Mouse (Mus musculus) G1E (cell line): ENCODE results near the gene Lrrn4cl. TPM values are rescaled to one million over a fixed set of nuclear protein-coding genes. Genes with fewer than 3 reads are reported as not detected.
A peak's percentile ranks its signal among the peaks of the same experiment; 100 is the strongest.

Source experiments
- ATAC-seq: 2 replicates; pipeline ENCODE4 v1.8.0; 2016; ENCODE audit warnings: mild to moderate bottlenecking; ENCODE audit not compliant: insufficient number of reproducible peaks, poor library complexity, low FRiP score, severe bottlenecking; ENCODE audit errors: extremely low read depth
- DNase-seq: peaks from one replicate; pipeline ENCODE4 v3.0.0; 2012; ENCODE audit warnings: low spot score
- H3K27me3 ChIP-seq: 2 replicates; pipeline ENCODE4 v1.6.1; 2012; ENCODE audit warnings: mild to moderate bottlenecking, low read length, inconsistent platforms; ENCODE audit not compliant: insufficient read depth
- H3K36me3 ChIP-seq: replicated peaks from 2 replicates; pipeline ENCODE3; 2012; ENCODE audit warnings: mild to moderate bottlenecking, inconsistent platforms
- H3K4me1 ChIP-seq: 2 replicates; pipeline ENCODE4 v1.6.1; 2012; ENCODE audit warnings: low read depth, low read length, inconsistent platforms, mixed read lengths; ENCODE audit not compliant: insufficient read depth
- H3K4me3 ChIP-seq: 2 replicates; pipeline ENCODE4 v1.5.1; 2012; ENCODE audit warnings: low read depth, mild to moderate bottlenecking, inconsistent platforms, low read length, moderate library complexity, mixed read lengths
- H3K9me3 ChIP-seq: replicated peaks from 2 replicates; pipeline ENCODE4 v1.6.1; 2012; ENCODE audit warnings: inconsistent platforms
- CTCF ChIP-seq: IDR thresholded peaks from 2 replicates; pipeline ENCODE4 v1.5.1; 2012; ENCODE audit warnings: low read depth, low read length, inconsistent platforms, mixed read lengths
- GATA1 ChIP-seq: IDR thresholded peaks from 2 replicates; pipeline ENCODE4 v1.6.1; 2012; ENCODE audit warnings: borderline replicate concordance, low read length, inconsistent platforms, mixed read lengths
- GATA2 ChIP-seq: IDR thresholded peaks from 2 replicates; pipeline ENCODE4 v1.6.1; 2012; ENCODE audit warnings: low read depth, low read length, inconsistent platforms, borderline replicate concordance
- POLR2AphosphoS5 ChIP-seq: IDR thresholded peaks from 2 replicates; pipeline ENCODE4 v1.6.1; 2012; ENCODE audit warnings: low read depth, low read length, inconsistent platforms; ENCODE audit not compliant: insufficient replicate concordance
- TAL1 ChIP-seq: conservative IDR thresholded peaks from 2 replicates; pipeline ENCODE4 v1.6.1; 2012; ENCODE audit warnings: low read depth, low read length, inconsistent platforms, mixed read lengths
- polyA plus RNA-seq: library from polyadenylated mRNA; stranded (reverse); fragments of >175 nt; gene quantifications from 2 replicates; pipeline ENCODE4 v1.2.3, GENCODE M21; 2012
- total RNA-seq, 2 experiments: library from RNA; stranded (forward) in 1 of 2; stranded (reverse) in 1 of 2; fragments of 200-1000 nt in 1 of 2; fragments of >200 nt in 1 of 2; fragmentation: Nextera tagmentation in 1 of 2; gene quantifications; 2 replicates each; pipeline ENCODE4 v1.2.3; 2014 to 2017

Lrrn4cl gene
- total and polyA plus RNA-seq, 3 experiments, result 0.16 TPM; not detected in 2

DNA sequence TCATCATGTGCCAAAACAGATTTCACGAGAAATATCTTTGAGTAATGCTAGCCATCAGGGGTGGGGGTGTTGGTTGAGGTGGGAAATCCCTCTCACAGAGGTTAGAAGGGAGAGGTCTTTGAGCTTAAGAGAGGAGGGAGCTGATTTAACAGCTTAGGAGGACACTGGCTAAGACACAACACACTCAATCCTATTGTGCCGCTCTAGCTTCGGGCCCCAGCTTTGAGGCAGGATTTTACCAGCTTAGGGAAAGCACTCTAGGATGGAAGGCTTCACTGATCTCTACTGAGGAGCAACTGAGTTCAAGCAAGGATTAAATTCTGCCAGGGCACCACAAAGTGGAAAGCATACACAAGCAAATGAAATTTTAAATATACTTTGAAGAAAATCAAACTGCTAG, 33.6 kb upstream of the Lrrn4cl start:
- DNase-seq (no peak), ATAC-seq (no peak)
- H3K4me1 ChIP-seq, result peaks cover 33% of the 10 kb centered on the region
- H3K36me3 ChIP-seq, result peaks cover 57% of the 10 kb centered on the region
- TF ChIP-seq GATA1 (no peak), GATA2 (no peak), TAL1 (no peak), POLR2AphosphoS5 (no peak), CTCF (no peak)
- no peaks in the 10 kb centered on the region for H3K27me3 ChIP-seq
- H3K4me3 ChIP-seq, result peak overlapping the region; percentile 4; the same call in 1 of the 2 replicates
- H3K9me3 ChIP-seq, result no peaks in the 10 kb centered on the region

DNA sequence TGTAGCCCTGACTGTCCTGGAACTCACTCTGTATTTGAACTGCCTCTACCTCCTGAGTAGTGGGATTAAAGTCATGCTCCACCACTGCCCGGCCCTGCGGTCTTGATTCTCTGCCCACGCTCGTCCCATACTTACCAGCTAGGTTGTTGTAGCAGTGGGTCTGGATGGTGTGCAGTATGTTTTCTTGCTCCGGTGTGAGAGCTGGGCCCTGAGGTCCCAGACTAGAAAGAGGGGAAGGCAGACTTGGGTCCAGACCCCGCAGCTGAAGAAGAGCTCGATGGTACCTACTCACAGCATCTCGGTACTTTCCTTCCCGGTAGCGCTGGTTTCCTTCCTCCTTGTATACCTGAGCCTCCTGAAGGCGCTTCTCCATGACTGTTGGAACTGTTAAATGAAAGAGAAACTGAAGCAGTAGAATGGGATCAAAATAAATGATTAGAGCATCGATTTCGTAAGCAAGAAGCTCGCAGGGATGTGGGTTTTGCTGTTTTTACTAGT, 32.2 kb upstream of the Lrrn4cl start:
- no peak for ATAC-seq
- Histone ChIP-seq H3K4me3 (peak overlapping the region; percentile 84), H3K9me3 (no peaks in the 10 kb centered on the region), H3K36me3 (peaks cover 53% of the 10 kb centered on the region), H3K27me3 (no peaks in the 10 kb centered on the region), H3K4me1 (peaks cover 43% of the 10 kb centered on the region)
- TF ChIP-seq POLR2AphosphoS5 (no peak), GATA1 (no peak), CTCF (no peak), GATA2 (no peak), TAL1 (no peak)
- DNase-seq, result no peak

DNA sequence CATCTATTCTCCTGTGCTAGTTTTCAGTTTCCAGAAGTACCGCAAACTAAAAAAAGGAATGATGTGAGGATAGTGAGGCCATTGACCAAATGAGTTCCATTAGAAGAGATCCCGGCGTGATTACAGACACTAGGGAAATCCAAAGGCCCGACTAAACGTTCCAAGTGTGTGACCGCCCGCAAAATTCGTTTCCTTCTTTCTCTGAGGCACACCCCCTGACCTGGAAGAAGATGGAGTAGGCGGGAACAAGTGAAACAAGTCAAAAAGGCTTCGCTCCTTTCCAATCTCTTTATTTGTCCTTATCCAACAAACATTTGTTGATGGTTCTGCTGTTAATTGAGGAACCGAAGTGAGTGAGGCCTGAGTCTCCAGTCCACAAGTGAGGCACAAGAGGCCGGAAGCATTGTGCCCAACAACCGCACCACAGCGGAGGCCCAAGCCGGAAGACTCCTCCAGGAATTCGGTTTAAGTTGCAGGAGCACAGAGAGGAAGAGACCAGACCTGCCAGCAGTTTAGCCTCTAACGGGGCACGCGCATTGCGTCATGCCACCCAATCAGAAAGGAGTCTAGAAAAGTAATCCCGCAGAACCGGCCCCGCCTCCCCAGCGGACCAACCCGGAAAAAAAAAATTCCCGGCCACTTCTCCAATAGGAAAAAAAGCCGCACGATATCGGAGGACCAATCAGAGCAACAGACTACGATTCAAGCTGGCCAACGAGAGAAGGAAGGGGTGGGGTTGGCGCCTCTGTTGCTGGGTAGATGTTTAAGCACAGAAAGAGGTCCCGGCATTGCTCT, 31.6 kb upstream of the Lrrn4cl start, which contains the start of gene Ttc9c:
Gene Ttc9c (minus strand): TSS at position 533 of the 795 bp plus-strand sequence.
- Histone ChIP-seq H3K9me3 (no peaks in the 10 kb centered on the region), H3K4me3 (peak within 1 kb of the TSS; percentile 84), H3K27me3 (no peaks in the 10 kb centered on the region), H3K36me3 (peaks cover 54% of the 10 kb centered on the region), H3K4me1 (peaks cover 48% of the 10 kb centered on the region)
- ATAC-seq (peak; percentile 78), DNase-seq (peak; percentile 88)
- TF ChIP-seq CTCF, result no peak
- TF ChIP-seq TAL1, result no peak
- TF ChIP-seq POLR2AphosphoS5, result no peak
- no peak for TF ChIP-seq GATA2
- no peak for TF ChIP-seq GATA1

DNA sequence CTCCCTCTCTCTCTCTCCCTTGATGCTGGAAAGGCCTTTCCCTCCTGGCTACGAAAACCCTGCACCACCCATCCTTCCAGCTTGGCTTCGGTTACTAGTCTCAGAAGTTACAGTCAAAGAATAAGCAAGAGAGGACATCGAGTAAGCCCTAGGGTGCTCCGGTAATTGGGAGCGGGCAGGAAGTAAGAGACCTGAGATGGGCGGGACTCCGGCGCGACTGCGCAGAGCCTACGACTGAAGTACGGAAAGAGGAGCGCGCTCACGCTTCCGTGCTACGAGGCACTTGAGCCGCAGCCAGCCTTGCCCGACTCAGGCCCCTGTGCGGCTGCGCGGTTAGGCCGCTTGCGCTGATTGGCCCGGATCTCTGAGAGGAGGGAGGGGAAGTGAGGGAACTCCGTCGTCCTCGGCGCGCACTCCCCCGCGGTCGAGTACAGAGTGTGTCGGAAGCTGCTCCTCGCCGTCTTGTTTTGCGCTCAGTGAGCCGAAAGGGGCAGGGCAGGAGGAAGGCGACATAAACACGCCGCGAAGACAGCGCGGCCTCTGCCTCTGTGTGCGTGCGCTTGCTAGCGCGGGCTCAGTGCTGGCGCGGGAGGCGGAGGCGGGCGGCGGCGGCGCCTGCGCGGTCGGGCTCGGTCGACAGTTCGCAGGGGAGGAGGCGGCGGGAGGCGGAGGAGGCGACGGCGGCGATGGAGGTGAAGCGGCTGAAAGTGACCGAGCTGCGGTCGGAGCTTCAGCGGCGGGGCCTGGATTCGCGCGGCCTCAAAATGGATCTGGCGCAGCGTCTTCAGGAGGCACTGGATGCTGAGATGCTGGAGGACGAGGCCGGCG, 30.8 kb upstream of the Lrrn4cl start, which contains the start of gene Hnrnpul2:
Gene Hnrnpul2 (plus strand): TSS at position 415 of the 828 bp plus-strand sequence.
- ATAC-seq (peak; percentile 83), DNase-seq (peak; percentile 95)
- H3K36me3 ChIP-seq, result peaks cover 55% of the 10 kb centered on the region
- no peaks in the 10 kb centered on the region for H3K9me3 ChIP-seq
- H3K27me3 ChIP-seq, result no peaks in the 10 kb centered on the region
- H3K4me3 ChIP-seq, result peak within 1 kb of the TSS; percentile 84
- H3K4me1 ChIP-seq, result peaks cover 44% of the 10 kb centered on the region
- TF ChIP-seq GATA1 (no peak), CTCF (no peak), GATA2 (no peak), TAL1 (no peak), POLR2AphosphoS5 (no peak)

DNA sequence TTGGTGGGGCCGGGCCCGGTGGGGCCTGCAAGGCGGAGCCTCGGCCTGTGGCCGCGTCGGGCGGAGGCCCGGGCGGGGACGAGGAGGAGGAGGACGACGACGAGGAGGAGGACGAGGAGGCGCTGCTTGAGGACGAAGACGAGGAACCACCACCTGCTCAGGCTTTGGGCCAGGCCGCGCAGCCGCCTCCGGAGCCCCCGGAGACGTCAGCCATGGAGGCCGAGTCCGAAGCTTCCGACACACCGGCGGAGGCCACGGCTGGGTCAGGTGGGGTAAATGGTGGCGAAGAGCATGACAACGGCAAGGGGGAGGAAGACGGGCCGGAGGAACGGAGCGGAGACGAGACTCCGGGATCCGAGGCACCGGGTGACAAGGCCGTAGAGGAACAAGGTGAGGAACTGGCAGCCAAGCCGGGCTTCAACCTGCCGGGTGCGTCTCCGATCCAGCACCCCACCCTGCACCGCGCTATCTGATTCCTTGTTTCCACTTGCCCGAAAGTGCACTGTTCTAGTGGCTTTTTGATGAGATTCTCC, 30.1 kb upstream of the Lrrn4cl start:
- Histone ChIP-seq H3K27me3 (no peaks in the 10 kb centered on the region), H3K4me1 (peaks cover 40% of the 10 kb centered on the region), H3K9me3 (no peaks in the 10 kb centered on the region), H3K4me3 (peak overlapping the region; percentile 84), H3K36me3 (peaks cover 55% of the 10 kb centered on the region)
- ATAC-seq (no peak), DNase-seq (no peak)
- TF ChIP-seq CTCF (no peak), GATA2 (no peak), POLR2AphosphoS5 (no peak), GATA1 (no peak), TAL1 (no peak)

DNA sequence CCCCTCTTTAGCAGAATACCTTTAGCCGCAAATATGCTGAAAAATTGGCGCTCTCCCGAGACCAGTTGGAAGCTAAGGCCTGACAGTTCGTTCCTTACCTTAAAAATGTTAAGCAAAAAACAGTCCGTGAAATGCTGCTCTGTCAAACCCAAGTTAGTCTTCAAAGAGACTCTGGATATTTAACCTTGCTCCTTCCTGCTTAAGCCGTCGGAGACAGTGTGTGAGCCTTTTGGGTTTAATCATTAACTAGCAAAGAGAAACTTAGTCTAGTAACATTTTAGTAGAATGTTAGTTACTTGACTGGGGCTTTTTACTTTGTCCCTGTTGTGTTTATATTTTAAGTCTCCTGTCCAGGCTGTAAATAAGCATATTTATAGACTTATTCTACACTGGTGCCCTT, 29.4 kb upstream of the Lrrn4cl start:
- Histone ChIP-seq H3K27me3 (no peaks in the 10 kb centered on the region), H3K9me3 (no peaks in the 10 kb centered on the region), H3K4me1 (peaks cover 35% of the 10 kb centered on the region), H3K4me3 (peak overlapping the region; percentile 84), H3K36me3 (peaks cover 55% of the 10 kb centered on the region)
- TF ChIP-seq GATA2 (no peak), POLR2AphosphoS5 (no peak), GATA1 (no peak), TAL1 (no peak), CTCF (no peak)
- DNase-seq (no peak), ATAC-seq (no peak)

DNA sequence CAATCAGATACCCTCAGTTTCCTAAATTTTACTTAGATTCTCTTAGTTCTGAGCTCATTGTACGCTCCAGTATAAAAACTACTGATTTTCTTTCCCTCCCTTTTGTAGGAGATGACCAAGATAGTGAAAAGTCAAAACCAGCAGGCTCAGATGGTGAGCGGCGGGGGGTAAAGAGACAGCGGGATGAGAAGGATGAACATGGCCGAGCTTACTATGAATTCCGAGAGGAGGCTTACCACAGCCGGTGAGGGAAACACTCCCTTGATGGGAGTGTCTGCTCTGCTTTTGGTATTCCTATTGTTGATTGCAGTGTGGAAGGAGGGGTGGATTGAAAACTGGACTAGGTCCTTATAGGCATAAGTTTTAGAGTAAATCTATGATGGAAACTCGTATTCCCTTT, 27.9 kb upstream of the Lrrn4cl start:
- Histone ChIP-seq H3K4me1 (peaks cover 29% of the 10 kb centered on the region), H3K36me3 (peaks cover 60% of the 10 kb centered on the region), H3K27me3 (no peaks in the 10 kb centered on the region), H3K4me3 (no peak overlapping the region; the same call in 1 of the 2 replicates), H3K9me3 (no peaks in the 10 kb centered on the region)
- ATAC-seq (no peak), DNase-seq (no peak)
- TF ChIP-seq GATA2 (no peak), POLR2AphosphoS5 (no peak), GATA1 (no peak), TAL1 (no peak), CTCF (no peak)
